ENCODE assay signal across 9 mouse cellular contexts in the genomic region with DNA sequence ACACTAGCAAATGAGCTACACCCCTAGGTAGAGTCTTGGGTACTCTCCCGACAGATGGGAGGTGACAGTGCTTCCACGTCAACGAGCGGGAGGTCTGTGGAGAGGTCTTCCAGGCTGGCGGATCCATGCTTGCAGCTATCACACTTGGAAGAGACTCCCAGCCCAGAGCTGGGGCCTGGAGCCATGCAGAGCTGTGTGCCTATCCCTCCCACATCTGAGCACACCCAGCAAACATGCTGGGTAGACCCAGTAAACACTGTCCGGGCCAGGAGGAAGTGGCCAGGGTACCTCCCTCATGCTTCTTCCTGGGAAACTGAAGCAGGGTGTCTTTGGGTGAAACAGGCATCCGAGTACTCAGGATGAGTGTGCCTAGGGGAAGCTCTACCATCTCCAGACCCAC. TPM values are rescaled to one million over a fixed set of nuclear protein-coding genes. Genes with fewer than 3 reads are reported as not detected.
DNase-seq lines count a peak whose midpoint lies in the region; ATAC-seq and TF ChIP-seq lines count a peak whose summit lies in the region.
"Had no signal": no experiment of that assay in that cellular context is flagged by ENCODE, and none has a peak within 500 bp of the region (broad histone marks: within the 10 kb centered on the region; RNA-seq: fewer than 3 reads in every experiment).

No protein-coding gene starts in this region.

- DNase-seq in gastrocnemius, adult 2 months = peak; percentile 58
- no peak for DNase-seq in gastrocnemius, adult 8-10 months (ENCODE audit: low spot score in 2 of 2)
- peak; percentile 9 for DNase-seq in thymus, postnatal 4 days
- no peak for DNase-seq in thymus, postnatal 10 days (ENCODE audit: low spot score in 2 of 2)
- no peak for DNase-seq in lung, embryonic 14.5 days
- no peak for DNase-seq in adrenal gland, postnatal 25 days
- no peak for DNase-seq in spleen, adult 18-20 months
- DNase-seq in layer of hippocampus, postnatal 36 days = no peak

- no peak for TF ChIP-seq CTCF in gastrocnemius, adult 2 months (IDR thresholded peaks at IDR 0.05)
- no peak for TF ChIP-seq CTCF in lung, embryonic 14.5 days (IDR thresholded peaks at IDR 0.05; ENCODE audit: low read depth)

- 0 out of 2 replicates have a peak overlapping the region, but pooled peaks have one; percentile 11 for H3K4me3 ChIP-seq in gastrocnemius, adult 2 months
- H3K4me3 ChIP-seq in lung, embryonic 14.5 days (ENCODE audit: low read depth, low read length) = no peak overlapping the region
- H3K4me3 ChIP-seq: erythroblast, embryonic 14.5 days had no signal

- H3K27me3 ChIP-seq in lung, embryonic 14.5 days (ENCODE audit: insufficient read depth, low read length) = no peaks in the 10 kb centered on the region

- no peak overlapping the region for H3K9ac ChIP-seq in lung, embryonic 14.5 days

- H3K36me3 ChIP-seq in lung, embryonic 14.5 days (ENCODE audit: insufficient read depth) = no peaks in the 10 kb centered on the region

- 59% methylated on average over 7 of the region's 7 CpGs for WGBS in lung, embryonic 14.5 days

- no peak for ATAC-seq in lung, embryonic 14.5 days (ENCODE audit: insufficient read depth)

- no peaks in the 10 kb centered on the region for H3K9me3 ChIP-seq in lung, embryonic 14.5 days (ENCODE audit: low read depth, low read length)

- intact Hi-C loops in gastrocnemius, adult 2 months (cut with DNase I) = no loop called here

- H3K4me1 ChIP-seq in lung, embryonic 14.5 days (ENCODE audit: insufficient read depth) = peaks cover 32% of the 10 kb centered on the region

- H3K27ac ChIP-seq in gastrocnemius, adult 2 months = peak overlapping the region; percentile 91
- 0 out of 2 replicates have a peak overlapping the region, but pooled peaks have one; percentile 22 for H3K27ac ChIP-seq in lung, embryonic 14.5 days (ENCODE audit: low read depth)

- H3K4me2 ChIP-seq in lung, embryonic 14.5 days = no peak overlapping the region

RNA-seq across cellular contexts. Expression of gene Timp2, which starts 5.0 kb away (rescaled TPM):
- 100 to 1,000 TPM in 1 of 2 experiments, 10 to 100 TPM in 1; 70.1 to 115 TPM for total RNA-seq in gastrocnemius, adult 2 months (2021)
- 10 to 100 TPM; 41.0 to 82.5 (median 52.4) TPM for total RNA-seq in gastrocnemius, adult 8-10 months (2022)
- polyA plus RNA-seq in lung, embryonic 14.5 days (2014; fragmentation: Nextera tagmentation; extraction: Ambion mirVana) = 87.3 and 90.4 TPM in 2 replicates
- total RNA-seq in adrenal gland, postnatal 25 days (2021) = 43.1 and 51.3 TPM in 2 replicates
- total RNA-seq in layer of hippocampus, postnatal 36 days (2021) = 100 to 1,000 TPM; 187 to 191 TPM

RNA-seq across cellular contexts. Expression of gene Cep295nl, which starts 18.2 kb away (rescaled TPM):
- total RNA-seq in gastrocnemius, adult 2 months (2021) = 1 to 10 TPM; 1.0 to 1.1 TPM
- total RNA-seq in gastrocnemius, adult 8-10 months (2022) = 1 to 10 TPM in 1 of 4 experiments, under 1 TPM in 3; 0.41 to 1.0 (median 0.94) TPM
- 0.57 and 0.62 TPM in 2 replicates for polyA plus RNA-seq in lung, embryonic 14.5 days (2014; fragmentation: Nextera tagmentation; extraction: Ambion mirVana)
- 1.1 and 3.4 TPM in 2 replicates for total RNA-seq in adrenal gland, postnatal 25 days (2021)
- 1 to 10 TPM; 1.2 to 1.4 TPM for total RNA-seq in layer of hippocampus, postnatal 36 days (2021)
- polyA plus RNA-seq: erythroblast, embryonic 14.5 days had no signal

RNA-seq across cellular contexts. Expression of gene Lgals3bp, which starts 41.4 kb away (rescaled TPM):
- total RNA-seq in gastrocnemius, adult 2 months (2021) = 10 to 100 TPM; 12.0 to 17.0 TPM
- 10 to 100 TPM; 12.3 to 16.0 (median 14.3) TPM for total RNA-seq in gastrocnemius, adult 8-10 months (2022)
- polyA plus RNA-seq in lung, embryonic 14.5 days (2014; fragmentation: Nextera tagmentation; extraction: Ambion mirVana) = 2.9 and 3.8 TPM in 2 replicates
- 57.9 and 86.6 TPM in 2 replicates for total RNA-seq in adrenal gland, postnatal 25 days (2021)
- total RNA-seq in layer of hippocampus, postnatal 36 days (2021) = 10 to 100 TPM; 17.1 to 17.3 TPM

RNA-seq across cellular contexts. Expression of gene Cant1, which starts 58.4 kb away (rescaled TPM):
- total RNA-seq in gastrocnemius, adult 2 months (2021) = 10 to 100 TPM; 10.7 to 11.6 TPM
- 10 to 100 TPM in 3 of 4 experiments, 1 to 10 TPM in 1; 9.6 to 11.8 (median 11.0) TPM for total RNA-seq in gastrocnemius, adult 8-10 months (2022)
- 27.7 and 31.4 TPM in 2 replicates for polyA plus RNA-seq in lung, embryonic 14.5 days (2014; fragmentation: Nextera tagmentation; extraction: Ambion mirVana)
- 35.1 and 40.1 TPM in 2 replicates for total RNA-seq in adrenal gland, postnatal 25 days (2021)
- total RNA-seq in layer of hippocampus, postnatal 36 days (2021) = 10 to 100 TPM; 39.9 TPM

Comparison
In these comparisons a context has a peak if more than half of its experiments do, and no peak if none do; other contexts are left out.
1. DNase-seq: peak in gastrocnemius, adult 2 months (single experiment) and thymus, postnatal 4 days (single experiment); none in gastrocnemius, adult 8-10 months (0 of 2), thymus, postnatal 10 days (0 of 2), lung, embryonic 14.5 days (single experiment), adrenal gland, postnatal 25 days (single experiment), spleen, adult 18-20 months (0 of 2) and layer of hippocampus, postnatal 36 days (0 of 2).